Mouse (Mus musculus) small intestine, adult 2 months (tissue): ENCODE data around the gene Kat6b.

Experiments
- CTCF ChIP-seq: fragments of 200-500 bp; IDR thresholded peaks from 2 replicates; pipeline ENCODE4 v1.5.1; 2012; ENCODE audit warnings: low read depth, mild to moderate bottlenecking, control low read depth, inconsistent platforms, low read length, moderate library complexity, mixed read lengths; ENCODE audit not compliant: insufficient replicate concordance, insufficient read length; ENCODE audit errors: extremely low read depth
- POLR2A ChIP-seq: fragments of 200-500 bp; IDR thresholded peaks from 2 replicates; pipeline ENCODE4 v1.6.1; 2012; ENCODE audit warnings: low read depth, mild to moderate bottlenecking, control low read depth, inconsistent platforms, low read length, moderate library complexity

DNA sequence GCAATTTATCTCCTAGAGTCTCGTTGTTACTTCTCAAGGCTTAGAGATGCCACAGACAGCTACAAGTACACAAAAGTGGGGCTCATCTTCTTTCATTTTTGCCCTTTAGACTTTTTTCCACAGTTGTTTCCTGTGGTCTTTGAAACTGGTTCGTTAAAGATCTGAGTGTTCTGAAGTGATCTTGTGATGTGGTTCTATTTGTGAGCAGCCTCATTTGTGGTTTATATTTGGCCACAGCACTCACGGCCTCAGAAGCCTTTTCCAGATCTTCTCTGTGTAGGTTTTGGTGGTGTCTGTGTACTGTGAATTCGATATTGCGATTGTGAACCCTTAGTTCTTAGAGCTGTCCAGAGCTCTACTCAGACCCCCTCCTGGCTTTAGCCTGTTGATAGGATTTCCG, 155.3 kb downstream of the Kat6b start:
- TF ChIP-seq CTCF (no peak), POLR2A (no peak)
